ENCODE assay signal across 11 mouse cellular contexts in genomic region chr13:31628691-31629180, GRCm38 (mm10). TPM values are rescaled to one million over a fixed set of nuclear protein-coding genes. Genes with fewer than 3 reads are reported as not detected.
DNase-seq lines count a peak whose midpoint lies in the region; ATAC-seq lines count a peak whose summit lies in the region.
"Had no signal": no experiment of that assay in that cellular context is flagged by ENCODE, and none has a peak within 500 bp of the region (broad histone marks: within the 10 kb centered on the region; RNA-seq: fewer than 3 reads in every experiment).

No protein-coding gene starts in this region.

- H3K4me2 ChIP-seq in kidney, embryonic 15.5 days = peak overlapping the region; percentile 61
- H3K4me2 ChIP-seq in embryonic facial prominence, embryonic 11.5 days (ENCODE audit: low read depth, low read length) = peak overlapping the region; percentile 56
- H3K4me2 ChIP-seq in hindbrain, embryonic 15.5 days = peak overlapping the region; percentile 58
- H3K4me2 ChIP-seq in midbrain, embryonic 15.5 days = peak overlapping the region; percentile 56

- H3K27ac ChIP-seq in kidney, embryonic 15.5 days = no peak overlapping the region
- no peak overlapping the region for H3K27ac ChIP-seq in embryonic facial prominence, embryonic 11.5 days (replicated peaks; ENCODE audit: low read depth, low read length)
- no peak overlapping the region for H3K27ac ChIP-seq in hindbrain, embryonic 15.5 days (replicated peaks)
- H3K27ac ChIP-seq in midbrain, embryonic 15.5 days = no peak overlapping the region

- no peak overlapping the region for H3K9ac ChIP-seq in kidney, embryonic 15.5 days
- peak overlapping the region; percentile 66 for H3K9ac ChIP-seq in embryonic facial prominence, embryonic 11.5 days (replicated peaks; ENCODE audit: low read length)
- no peak overlapping the region for H3K9ac ChIP-seq in hindbrain, embryonic 15.5 days
- H3K9ac ChIP-seq in midbrain, embryonic 15.5 days = no peak overlapping the region

- peaks cover 99% of the 10 kb centered on the region for H3K27me3 ChIP-seq in kidney, embryonic 15.5 days
- H3K27me3 ChIP-seq in embryonic facial prominence, embryonic 11.5 days (ENCODE audit: control insufficient read depth, insufficient read depth, low read length) = peaks cover 67% of the 10 kb centered on the region
- peaks cover 93% of the 10 kb centered on the region for H3K27me3 ChIP-seq in hindbrain, embryonic 15.5 days
- peaks cover 94% of the 10 kb centered on the region for H3K27me3 ChIP-seq in midbrain, embryonic 15.5 days (replicated peaks)

- H3K36me3 ChIP-seq in kidney, embryonic 15.5 days = no peaks in the 10 kb centered on the region
- H3K36me3 ChIP-seq in embryonic facial prominence, embryonic 11.5 days (replicated peaks; ENCODE audit: control insufficient read depth, insufficient read depth, low read depth, low read length) = no peaks in the 10 kb centered on the region
- H3K36me3 ChIP-seq in hindbrain, embryonic 15.5 days = no peaks in the 10 kb centered on the region
- H3K36me3 ChIP-seq in midbrain, embryonic 15.5 days (replicated peaks) = no peaks in the 10 kb centered on the region

- intact Hi-C loops in gastrocnemius, postnatal 14 days (cut with DNase I; ENCODE audit: low total_unique reads) = loop anchor here (5.0 to 10.0 kb wide), 3 partner anchors 421 to 734 kb away; no protein-coding TSS in a partner anchor

- DNase-seq in kidney, adult 8-10 months = no peak
- DNase-seq in embryonic facial prominence, embryonic 11.5 days (ENCODE audit: low spot score) = no peak
- DNase-seq in adrenal gland, adult 8-10 months = no peak
- DNase-seq in MN1 (ENCODE audit: low spot score) = no peak
- no peak for DNase-seq in gastrocnemius, postnatal 14 days
- DNase-seq: cerebellum, adult 8-10 months; kidney, postnatal 10 days had no signal

- peak overlapping the region; percentile 39 for H3K4me3 ChIP-seq in kidney, embryonic 15.5 days (replicated peaks)
- peak overlapping the region; percentile 60 for H3K4me3 ChIP-seq in embryonic facial prominence, embryonic 11.5 days (ENCODE audit: low read depth, low read length)
- H3K4me3 ChIP-seq in hindbrain, embryonic 15.5 days = peak overlapping the region; percentile 41
- peak overlapping the region; percentile 32 for H3K4me3 ChIP-seq in midbrain, embryonic 15.5 days

- no peaks in the 10 kb centered on the region for H3K9me3 ChIP-seq in kidney, embryonic 15.5 days (replicated peaks)
- no peaks in the 10 kb centered on the region for H3K9me3 ChIP-seq in embryonic facial prominence, embryonic 11.5 days (replicated peaks; ENCODE audit: control insufficient read depth, low read length)
- no peaks in the 10 kb centered on the region for H3K9me3 ChIP-seq in hindbrain, embryonic 15.5 days
- no peaks in the 10 kb centered on the region for H3K9me3 ChIP-seq in midbrain, embryonic 15.5 days

- WGBS in kidney, embryonic 15.5 days = 9% methylated on average over 14 of the region's 14 CpGs
- 2% methylated on average over 14 of the region's 14 CpGs for WGBS in embryonic facial prominence, embryonic 11.5 days
- 3% methylated on average over 14 of the region's 14 CpGs for WGBS in hindbrain, embryonic 15.5 days
- 4% methylated on average over 14 of the region's 14 CpGs for WGBS in midbrain, embryonic 15.5 days

- peaks cover 41% of the 10 kb centered on the region for H3K4me1 ChIP-seq in kidney, embryonic 15.5 days
- peaks cover 3% of the 10 kb centered on the region; the same call in 1 of the 2 replicates for H3K4me1 ChIP-seq in embryonic facial prominence, embryonic 11.5 days (ENCODE audit: control insufficient read depth, insufficient read depth, low read length)
- peaks cover 33% of the 10 kb centered on the region for H3K4me1 ChIP-seq in hindbrain, embryonic 15.5 days (replicated peaks)
- H3K4me1 ChIP-seq in midbrain, embryonic 15.5 days = peaks cover 34% of the 10 kb centered on the region

- ATAC-seq in kidney, embryonic 15.5 days (replicated peaks; ENCODE audit: low FRiP score) = no peak
- ATAC-seq in embryonic facial prominence, embryonic 11.5 days (replicated peaks; ENCODE audit: insufficient number of reproducible peaks, low FRiP score, low TSS enrichment, low read depth) = no peak
- no peak for ATAC-seq in hindbrain, embryonic 15.5 days (ENCODE audit: low FRiP score, low read depth)
- ATAC-seq in midbrain, embryonic 15.5 days (replicated peaks) = no peak

RNA-seq across cellular contexts. Expression of gene Foxf2, which starts 3.1 kb away (rescaled TPM):
- polyA plus RNA-seq in kidney, embryonic 15.5 days (2015; fragmentation: Nextera tagmentation; extraction: Ambion mirVana) = 0.24 and 0.27 TPM in 2 replicates
- polyA plus RNA-seq in embryonic facial prominence, embryonic 11.5 days (2014; fragmentation: Nextera tagmentation; extraction: Ambion mirVana) = 12.3 and 14.7 TPM in 2 replicates
- polyA plus RNA-seq in hindbrain, embryonic 15.5 days (2015; fragmentation: Nextera tagmentation; extraction: Ambion mirVana) = 5.2 and 5.5 TPM in 2 replicates
- polyA plus RNA-seq in midbrain, embryonic 15.5 days (2015; fragmentation: Nextera tagmentation; extraction: Ambion mirVana) = 5.3 and 6.5 TPM in 2 replicates
- total RNA-seq in adrenal gland, adult 8-10 months (2022) = not detected
- under 1 TPM in 1 of 2 experiments, not detected in 1; 0.16 TPM for total RNA-seq in gastrocnemius, postnatal 14 days (2021)
- total RNA-seq: MEL had no signal
